Mouse (Mus musculus) frontal cortex, adult (tissue): ENCODE measurements around the gene Lzic.

ENCODE experiments used
- ATAC-seq: cut with Nextera tagmentation; 2 replicates; pipeline ENCODE4 v1.9.2; 2017; ENCODE audit warnings: mild to moderate bottlenecking, moderate library complexity, mixed read lengths; ENCODE audit not compliant: low TSS enrichment

Gene Lzic

GRCm38 (mm10) chr4:149477078-149477477, 8.0 kb upstream of the Lzic start, which contains the start of gene Tmem274:
TSS of gene Tmem274 (plus strand) at chr4:149477378.
- no peak for ATAC-seq

GRCm38 (mm10) chr4:149484566-149484965, 463 bp upstream of the Lzic start:
- ATAC-seq, result no peak

- ATAC-seq, result no peak
Measured at GRCm38 (mm10) chr4:149485825-149486206, 787 bp downstream of the Lzic start.

- ATAC-seq, result no peak
Measured at GRCm38 (mm10) chr4:149487729-149488128, 2.7 kb downstream of the Lzic start.

GRCm38 (mm10) chr4:149489415-149490240, 4.6 kb downstream of the Lzic start:
- no peak for ATAC-seq

DNA sequence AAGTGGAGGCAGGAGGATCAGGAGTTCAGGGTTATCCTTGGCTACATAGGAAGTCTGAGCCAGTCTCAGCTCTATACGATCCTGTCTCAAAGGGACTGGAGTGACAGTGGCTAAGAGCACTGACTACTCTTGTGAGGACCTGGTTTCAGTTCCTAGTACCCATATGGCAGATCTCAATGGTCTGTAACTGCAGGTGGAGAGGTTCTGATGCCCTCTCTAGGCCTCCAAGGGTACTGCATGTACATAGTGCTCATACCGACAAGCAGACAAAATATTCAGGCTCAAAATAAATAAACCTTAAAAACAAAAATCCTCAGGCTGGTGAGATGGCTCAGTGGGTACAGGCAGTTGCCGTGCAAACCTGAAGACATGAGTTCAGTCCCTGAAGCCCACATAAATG, 6.1 kb downstream of the Lzic start:
- ATAC-seq, result no peak

DNA sequence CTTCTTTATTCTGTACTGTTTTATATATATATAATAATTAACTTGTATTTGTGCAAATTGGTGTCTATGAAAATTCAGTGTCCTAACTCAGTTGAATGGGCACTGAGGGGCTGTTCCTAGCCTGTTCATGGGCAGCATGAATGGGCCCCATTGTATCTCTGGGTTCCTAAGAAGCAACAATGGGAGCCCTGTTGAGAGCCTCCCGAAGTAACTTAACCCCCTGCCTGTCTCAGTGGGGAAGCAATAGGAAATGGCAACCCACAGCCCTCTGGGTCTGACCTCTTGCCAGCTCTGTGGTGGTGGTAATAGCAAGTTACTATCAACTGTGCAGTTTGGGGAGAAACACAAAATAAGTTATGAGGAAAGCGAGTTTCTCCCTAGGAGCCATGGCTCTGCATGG, 11.6 kb downstream of the Lzic start:
- peak; percentile 52; the same call in 1 of the 2 replicates for ATAC-seq

DNA sequence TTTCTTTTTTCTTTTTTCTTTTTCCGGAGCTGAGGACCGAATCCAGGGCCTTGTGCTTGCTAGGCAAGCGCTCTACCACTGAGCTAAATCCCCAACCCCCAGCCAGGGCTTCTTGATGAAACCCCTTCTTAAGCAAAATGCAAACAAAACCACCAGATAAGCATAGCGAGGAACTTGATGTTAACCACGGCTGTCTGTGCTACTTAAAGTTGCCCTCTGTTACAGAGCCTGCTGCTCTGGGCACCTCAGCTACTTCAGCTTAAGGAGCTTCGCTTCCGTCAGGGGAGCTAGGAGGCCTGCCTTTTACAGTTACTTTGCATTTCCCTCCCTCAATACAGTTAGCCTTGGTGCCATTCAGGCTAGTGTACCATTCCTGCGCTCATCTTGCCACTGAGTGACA, 13.9 kb downstream of the Lzic start:
- no peak for ATAC-seq

DNA sequence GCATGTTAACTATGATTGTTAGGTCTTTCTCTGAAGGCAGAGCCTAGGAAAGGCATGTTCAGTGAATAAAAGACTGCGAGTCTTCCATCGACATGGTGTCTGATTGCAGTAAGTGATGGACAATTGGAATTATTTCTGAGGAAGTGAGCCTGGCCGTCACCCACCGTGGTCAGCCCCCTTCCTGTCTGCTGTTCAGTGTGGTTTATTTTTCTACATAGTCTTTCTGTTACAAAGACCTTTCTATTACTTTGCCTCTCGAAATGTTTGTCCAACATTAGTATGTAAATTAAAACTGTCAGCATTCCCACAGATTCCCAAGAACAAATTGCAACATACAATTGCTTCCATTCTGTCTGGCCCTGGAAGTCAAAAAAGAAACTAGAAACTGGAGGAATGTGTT, 14.8 kb downstream of the Lzic start:
- no peak for ATAC-seq

- ATAC-seq, result no peak
Measured at GRCm38 (mm10) chr4:149504363-149504762, 19.3 kb downstream of the Lzic start.

DNA sequence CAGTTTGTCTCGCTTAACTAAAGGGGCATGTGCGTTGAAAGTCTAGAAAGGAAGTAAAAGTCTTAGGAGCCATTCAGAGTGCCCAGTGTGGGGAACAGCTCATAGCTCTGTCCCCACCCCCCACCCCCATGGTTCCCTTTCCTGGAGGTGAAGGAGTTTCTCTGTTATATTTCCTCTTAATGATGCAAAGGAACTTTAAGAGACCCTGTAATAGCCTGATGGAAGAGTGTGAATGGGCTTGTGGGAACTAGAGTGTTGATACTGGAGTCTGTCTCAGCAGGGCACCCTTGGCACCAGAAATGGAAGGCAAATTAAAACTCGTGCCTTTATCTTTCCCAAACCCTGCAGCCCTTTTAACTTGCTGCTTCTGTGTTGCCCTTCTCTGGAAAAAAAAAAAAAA, 19.8 kb downstream of the Lzic start:
- ATAC-seq, result no peak

DNA sequence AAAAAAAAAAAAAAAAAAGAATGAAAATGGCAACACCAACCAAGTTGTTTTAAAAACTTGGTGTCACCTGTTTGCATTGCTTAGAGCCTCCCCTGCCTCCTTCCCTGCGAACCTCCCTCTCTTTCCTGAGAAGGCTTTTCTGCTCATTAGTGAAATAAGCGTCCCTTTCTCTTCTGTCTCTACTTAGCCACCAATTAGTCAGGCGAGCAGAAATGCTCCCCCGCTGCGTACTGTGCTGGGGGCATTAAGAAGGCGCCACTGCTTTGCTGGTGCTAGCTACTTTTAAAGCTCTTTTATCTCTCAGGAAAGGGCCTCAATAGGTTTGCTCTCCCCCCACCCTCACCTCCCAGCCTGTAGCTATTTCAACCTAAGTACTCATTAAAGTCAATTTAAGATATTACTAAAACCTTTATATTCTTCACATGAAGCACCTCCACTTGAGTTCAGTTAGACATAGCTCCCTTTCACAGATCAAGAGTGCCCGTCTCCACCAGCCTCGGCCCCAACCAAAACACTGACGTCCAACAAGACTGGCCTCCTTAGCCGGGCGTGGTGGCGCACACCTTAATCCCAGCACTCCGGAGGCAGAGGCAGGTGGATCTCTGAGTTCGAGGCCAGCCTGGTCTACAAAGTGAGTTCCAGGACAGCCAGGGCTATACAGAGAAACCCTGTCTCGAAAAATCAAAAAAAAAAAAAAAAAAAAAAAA, 20.4 kb downstream of the Lzic start:
- ATAC-seq, result no peak

- ATAC-seq, result no peak
Measured at GRCm38 (mm10) chr4:149506904-149507303, 21.9 kb downstream of the Lzic start.

GRCm38 (mm10) chr4:149511221-149511646, 26.2 kb downstream of the Lzic start:
- ATAC-seq, result no peak; the same call in 1 of the 2 replicates

- ATAC-seq, result no peak
Measured at GRCm38 (mm10) chr4:149512072-149512471, 27.0 kb downstream of the Lzic start.

GRCm38 (mm10) chr4:149515706-149516105, 30.7 kb downstream of the Lzic start:
- ATAC-seq, result no peak

DNA sequence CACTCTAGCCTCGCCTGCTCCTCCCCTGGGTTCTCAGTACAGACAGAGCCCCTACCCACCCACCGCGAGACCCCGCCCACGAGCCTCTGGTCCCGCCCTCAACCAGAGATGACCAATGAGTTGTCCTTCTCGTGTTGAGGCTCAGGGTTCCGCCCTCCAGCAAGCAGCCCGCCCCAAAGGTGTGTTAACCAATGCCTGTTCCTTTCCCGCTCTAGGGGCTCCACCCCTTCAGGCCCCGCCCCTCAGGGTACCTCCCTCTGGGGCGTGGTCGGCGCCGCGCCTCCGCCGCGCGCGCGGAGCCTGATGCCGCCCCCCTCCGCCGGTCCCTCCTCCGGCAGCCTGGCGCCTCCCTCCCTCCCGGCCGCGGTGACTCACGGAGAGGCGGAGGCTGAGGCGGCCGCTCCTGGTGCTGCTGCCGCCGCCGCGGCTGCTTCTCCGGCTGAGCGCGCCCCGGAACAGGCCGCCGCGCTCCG, 32.9 kb downstream of the Lzic start, which contains the start of gene Ctnnbip1:
Gene Ctnnbip1, plus strand, starts transcription at position 369 of the 473 bp plus-strand sequence.
- peak; percentile 98 for ATAC-seq

GRCm38 (mm10) chr4:149518351-149519220, 33.6 kb downstream of the Lzic start:
- peak; percentile 12; the same call in 1 of the 2 replicates for ATAC-seq

DNA sequence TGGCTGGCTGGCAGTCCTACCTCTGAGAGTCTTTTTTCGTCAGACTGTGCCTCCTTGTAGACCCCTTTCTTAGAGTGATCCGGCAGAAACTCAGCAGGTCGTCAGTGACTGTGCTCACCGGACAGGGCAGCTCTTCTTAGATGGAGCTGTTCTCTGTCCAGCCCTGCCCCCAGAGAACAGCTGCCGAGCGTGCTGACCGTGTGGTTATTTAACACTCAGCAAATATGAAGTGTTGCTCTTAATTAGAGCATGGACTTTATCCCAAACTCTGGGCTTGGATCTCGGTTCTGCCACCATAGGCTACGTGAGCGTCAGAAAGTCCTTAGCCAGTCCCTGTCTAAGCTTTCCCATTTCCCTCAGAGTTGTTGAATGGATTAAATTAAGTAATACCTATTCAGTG, 36.2 kb downstream of the Lzic start:
- no peak for ATAC-seq

DNA sequence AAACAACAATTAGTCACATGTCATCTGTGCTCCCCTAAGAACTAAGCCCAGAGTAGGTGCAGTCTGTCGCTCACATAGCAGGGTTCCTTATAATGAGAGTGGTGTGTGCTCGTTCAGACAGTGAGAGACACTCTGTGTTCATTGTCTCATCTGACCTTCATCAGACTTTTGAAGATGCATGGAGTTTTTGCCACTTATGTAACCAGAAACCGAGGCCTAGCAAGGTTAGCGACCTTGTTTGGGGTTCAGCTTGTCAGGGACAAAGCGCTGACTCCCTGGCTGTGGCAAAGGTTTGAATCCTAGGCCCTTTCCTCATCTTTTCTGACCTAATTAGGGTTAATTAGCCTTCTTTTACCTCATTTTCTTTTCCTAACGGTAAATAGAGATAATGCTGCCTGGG, 38.9 kb downstream of the Lzic start:
- ATAC-seq, result no peak

DNA sequence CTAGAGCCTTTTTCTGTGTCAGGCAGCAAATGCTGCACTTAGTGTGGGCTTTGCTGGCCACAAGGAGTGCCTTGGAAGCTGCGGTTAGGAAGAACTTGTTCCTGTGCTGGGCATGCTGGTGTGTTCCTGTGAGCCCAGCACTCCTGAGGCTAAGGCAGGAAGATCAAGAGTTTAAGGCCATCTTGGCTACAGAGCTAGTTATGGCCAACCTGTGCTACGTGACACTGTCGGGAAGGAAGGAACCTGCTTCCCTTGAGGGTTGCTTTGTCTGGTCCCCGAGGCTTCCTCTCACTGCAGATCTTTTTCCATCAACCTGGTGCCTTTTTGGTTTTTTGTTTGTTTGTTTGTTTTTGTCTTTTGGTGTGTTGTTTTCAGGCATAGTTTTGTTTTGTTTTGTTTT, 40.1 kb downstream of the Lzic start:
- ATAC-seq, result no peak

- no peak for ATAC-seq
Measured at GRCm38 (mm10) chr4:149525811-149526210, 40.8 kb downstream of the Lzic start.
